Mouse (Mus musculus) embryo, embryonic 10 days (tissue): ENCODE measurements at regions not wholly inside any gene's neighbourhood (a gene's known extent, or its start where the extent isn't known, plus 50 kb on each side); places are given as distances from the start of the nearest gene placed in this dataset.
A peak's percentile ranks its signal among the peaks of the same experiment; 100 is the strongest.
"Not testable (repeated sequence)": the region's sequence is repeated elsewhere in the genome, so short reads cannot be mapped to it uniquely, and the experiment has no call there.

Source experiments
- DNase-seq: peaks from one replicate; pipeline ENCODE4 v3.0.0-alpha.2; 2015; ENCODE audit warnings: low spot score

DNA sequence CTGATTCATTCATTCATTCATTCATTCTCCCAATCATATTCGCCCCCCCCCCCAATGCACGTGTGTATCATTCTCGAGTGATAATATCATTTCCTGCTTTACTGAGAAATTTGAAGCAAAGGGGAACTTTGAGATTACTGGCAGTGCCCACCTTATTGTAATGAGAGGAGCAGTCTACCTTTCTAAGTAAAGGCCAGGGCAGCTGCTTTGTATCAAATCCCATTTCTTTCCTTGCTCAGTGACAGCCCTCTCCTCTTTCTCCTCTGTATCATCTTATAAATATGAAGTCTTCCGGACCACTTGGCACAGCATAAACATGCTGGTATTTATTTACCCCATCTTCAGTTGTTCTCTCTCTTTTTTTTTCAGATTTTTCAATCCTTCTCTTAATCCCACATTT, 139.1 kb upstream of the Tacstd2 start:
- not testable (repeated sequence) for DNase-seq

GRCm38 (mm10) chr6:67673316-67673715, 137.7 kb upstream of the Tacstd2 start:
- DNase-seq: not testable (repeated sequence)

DNA sequence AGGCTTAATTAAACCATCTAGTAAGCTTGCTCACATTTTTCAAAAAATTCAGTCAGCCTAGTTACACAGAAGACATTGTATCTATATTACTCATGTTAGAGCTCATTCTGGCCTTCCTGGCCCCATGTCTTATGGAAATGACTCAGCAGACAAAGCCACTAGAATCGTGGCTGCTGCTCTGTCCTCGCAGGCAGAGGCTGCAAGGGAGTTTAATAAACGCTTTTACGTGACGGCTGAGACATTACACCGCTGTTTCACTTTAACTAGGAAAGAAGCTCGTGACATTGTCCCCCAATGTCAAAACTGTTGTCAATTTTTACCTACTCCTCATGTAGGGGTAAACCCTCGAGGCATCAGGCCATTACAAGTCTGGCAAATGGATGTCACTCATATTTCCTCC, 132.5 kb upstream of the Tacstd2 start:
- not testable (repeated sequence) for DNase-seq

GRCm38 (mm10) chr6:67631617-67632016, 96.0 kb upstream of the Tacstd2 start:
- peak; percentile 4 for DNase-seq

DNA sequence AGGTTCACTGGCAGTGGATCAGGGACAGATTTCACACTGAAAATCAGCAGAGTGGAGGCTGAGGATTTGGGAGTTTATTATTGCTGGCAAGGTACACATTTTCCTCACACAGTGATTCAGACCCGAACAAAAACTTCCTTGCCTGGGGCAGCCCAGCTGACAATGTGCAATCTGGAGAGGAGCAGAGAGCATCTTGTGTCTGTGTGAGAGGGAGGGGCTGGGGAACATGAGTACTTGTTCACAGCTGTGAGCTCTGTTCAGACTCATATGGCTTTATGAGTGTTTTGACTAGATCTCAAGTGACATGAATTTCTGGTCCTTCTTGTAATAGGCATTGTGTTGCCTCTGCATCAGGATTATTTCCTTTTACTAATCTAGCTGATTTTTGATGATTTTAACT, 74.8 kb upstream of the Tacstd2 start:
- peak; percentile 5 for DNase-seq

- DNase-seq: not testable (repeated sequence)
Measured at GRCm38 (mm10) chr6:67609461-67609860, 73.9 kb upstream of the Tacstd2 start.
